Mouse (Mus musculus) small intestine, adult 2 months (tissue): ENCODE results near the gene Ppm1l. TPM values are rescaled to one million over a fixed set of nuclear protein-coding genes. Genes with fewer than 3 reads are reported as not detected.

Source experiments
- H3K27ac ChIP-seq: fragments of 200-500 bp; 2 replicates; pipeline ENCODE4 v1.5.1; 2012; ENCODE audit warnings: low read depth, low read length, control low read depth, inconsistent platforms; ENCODE audit not compliant: insufficient read depth
- H3K27me3 ChIP-seq: fragments of 200-500 bp; 2 replicates; pipeline ENCODE4 v1.6.1; 2012; ENCODE audit warnings: mild to moderate bottlenecking, moderate library complexity, low read length, inconsistent platforms; ENCODE audit not compliant: control insufficient read depth, insufficient read depth
- H3K36me3 ChIP-seq: fragments of 200-500 bp; 2 replicates; pipeline ENCODE4 v1.6.1; 2012; ENCODE audit warnings: mild to moderate bottlenecking, low read length, control low read depth, inconsistent platforms; ENCODE audit not compliant: control insufficient read depth, insufficient read depth
- H3K4me1 ChIP-seq: fragments of 200-500 bp; 2 replicates; pipeline ENCODE4 v1.6.1; 2012; ENCODE audit warnings: low read length, inconsistent platforms, mixed read lengths; ENCODE audit not compliant: control insufficient read depth, insufficient read depth, insufficient read length
- H3K4me3 ChIP-seq: fragments of 200-500 bp; 2 replicates; pipeline ENCODE4 v1.5.1; 2012; ENCODE audit warnings: low read depth, mild to moderate bottlenecking, control low read depth, inconsistent platforms, low read length, moderate library complexity
- CTCF ChIP-seq: fragments of 200-500 bp; IDR thresholded peaks from 2 replicates; pipeline ENCODE4 v1.5.1; 2012; ENCODE audit warnings: low read depth, mild to moderate bottlenecking, control low read depth, inconsistent platforms, low read length, moderate library complexity, mixed read lengths; ENCODE audit not compliant: insufficient replicate concordance, insufficient read length; ENCODE audit errors: extremely low read depth
- POLR2A ChIP-seq: fragments of 200-500 bp; IDR thresholded peaks from 2 replicates; pipeline ENCODE4 v1.6.1; 2012; ENCODE audit warnings: low read depth, mild to moderate bottlenecking, control low read depth, inconsistent platforms, low read length, moderate library complexity
- WGBS: fragments of 180-500 bp; shearing (Covaris S2); methylation state at CpG from one replicate; pipeline ENCODE4 v1.1.7; 2018; 5-methylcytosine and 5-hydroxymethylcytosine counted together
- polyA plus RNA-seq: library from polyadenylated mRNA; depleted of rRNA; stranded (reverse); fragments of >200 nt; gene quantifications from 2 replicates; pipeline ENCODE4 v1.2.3, GENCODE M21; 2012

The Ppm1l gene
- polyA plus RNA-seq, 1 experiment = 1.1 TPM

- H3K4me1 ChIP-seq = no peaks in the 10 kb centered on the region
- H3K36me3 ChIP-seq = no peaks in the 10 kb centered on the region
- 57% methylated on average over 7 of the region's 7 CpGs for WGBS
- H3K4me3 ChIP-seq = no peak overlapping the region
- no peak for TF ChIP-seq POLR2A
- no peak for TF ChIP-seq CTCF
- H3K27me3 ChIP-seq = no peaks in the 10 kb centered on the region
- no peak overlapping the region for H3K27ac ChIP-seq
Measured at GRCm38 (mm10) chr3:69283085-69283847, 33.4 kb upstream of the Ppm1l start.

DNA sequence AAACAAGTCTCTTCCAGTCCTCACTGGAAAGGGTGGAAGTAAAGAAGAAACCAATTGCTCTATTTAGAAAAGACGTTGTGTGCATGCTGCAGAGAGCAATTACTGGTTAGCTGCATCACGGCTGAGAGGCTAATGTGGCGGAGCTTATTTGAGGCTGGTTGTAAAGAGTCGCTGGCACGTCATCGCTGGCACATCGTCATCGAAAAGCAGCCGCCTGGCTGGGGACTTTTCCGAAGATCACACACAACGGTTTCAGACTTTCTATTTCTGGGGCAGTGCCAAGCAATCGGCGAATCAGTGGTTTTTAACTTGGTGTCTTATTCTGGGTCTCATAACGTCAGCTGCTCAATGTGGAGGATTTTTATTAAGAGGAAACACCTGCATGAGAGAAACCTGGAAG, 26.8 kb upstream of the Ppm1l start:
- H3K27ac ChIP-seq = no peak overlapping the region
- no peaks in the 10 kb centered on the region; the same call in 1 of the 2 replicates for H3K4me1 ChIP-seq
- H3K4me3 ChIP-seq = no peak overlapping the region
- 41% methylated on average over 14 of the region's 14 CpGs for WGBS
- TF ChIP-seq CTCF = no peak
- TF ChIP-seq POLR2A = no peak
- no peaks in the 10 kb centered on the region for H3K36me3 ChIP-seq
- H3K27me3 ChIP-seq = no peaks in the 10 kb centered on the region

- Histone ChIP-seq H3K27ac (no peak overlapping the region), H3K4me3 (no peak overlapping the region), H3K27me3 (no peaks in the 10 kb centered on the region), H3K4me1 (no peaks in the 10 kb centered on the region; the same call in 1 of the 2 replicates), H3K36me3 (no peaks in the 10 kb centered on the region)
- TF ChIP-seq CTCF (no peak), POLR2A (no peak)
- 21% methylated on average over 7 of the region's 7 CpGs for WGBS
Measured at GRCm38 (mm10) chr3:69290294-69290693, 26.4 kb upstream of the Ppm1l start.

GRCm38 (mm10) chr3:69290844-69291243, 25.8 kb upstream of the Ppm1l start:
- no peak for TF ChIP-seq CTCF
- no peak for TF ChIP-seq POLR2A
- H3K27ac ChIP-seq = no peak overlapping the region
- no peak overlapping the region for H3K4me3 ChIP-seq
- no peaks in the 10 kb centered on the region; the same call in 1 of the 2 replicates for H3K4me1 ChIP-seq
- H3K27me3 ChIP-seq = no peaks in the 10 kb centered on the region
- no peaks in the 10 kb centered on the region for H3K36me3 ChIP-seq
- WGBS = 81% methylated on average over 3 of the region's 3 CpGs

DNA sequence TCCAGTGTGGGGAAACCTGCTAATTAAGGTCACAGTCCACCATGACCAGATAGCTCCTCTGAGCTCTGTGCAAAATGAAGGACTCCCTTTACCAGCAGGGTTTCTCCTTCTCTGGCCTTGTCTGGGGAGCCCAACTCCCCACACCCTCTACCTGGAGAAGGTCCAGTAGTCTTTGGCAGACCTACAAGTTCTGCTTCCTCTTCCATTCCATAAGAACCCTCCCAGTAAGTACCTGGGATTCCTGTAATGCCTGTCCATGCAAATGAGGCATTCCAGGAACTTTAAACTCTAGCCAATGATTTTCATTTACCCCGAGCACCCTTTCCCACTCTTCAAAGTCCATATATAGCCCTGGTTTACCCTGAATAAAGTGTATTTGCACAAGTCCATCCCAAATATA, 24.0 kb upstream of the Ppm1l start:
- no peak overlapping the region for H3K4me3 ChIP-seq
- no peaks in the 10 kb centered on the region; the same call in 1 of the 2 replicates for H3K4me1 ChIP-seq
- WGBS = 23% methylated on average over 1 of the region's 1 CpGs
- no peak overlapping the region for H3K27ac ChIP-seq
- H3K27me3 ChIP-seq = no peaks in the 10 kb centered on the region
- no peak for TF ChIP-seq POLR2A
- no peak for TF ChIP-seq CTCF
- no peaks in the 10 kb centered on the region for H3K36me3 ChIP-seq

DNA sequence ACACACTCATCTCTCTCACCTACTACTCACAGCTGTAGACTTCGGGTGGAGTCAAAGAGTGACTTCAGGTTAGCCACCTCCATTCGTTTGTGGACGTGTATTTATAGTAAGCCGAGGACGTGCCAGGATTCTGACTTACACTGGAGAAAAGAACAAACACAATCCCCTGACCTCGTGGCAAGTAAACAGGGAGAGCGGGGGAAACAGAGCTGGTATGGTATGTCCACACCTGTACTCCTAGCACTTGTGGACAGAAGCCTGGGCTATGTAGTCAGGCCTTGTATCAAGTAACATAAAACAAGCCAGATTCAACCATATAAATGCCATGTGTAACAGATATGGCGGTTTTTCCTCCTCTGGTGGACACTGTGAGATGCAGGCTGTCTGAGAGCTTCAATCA, 20.4 kb upstream of the Ppm1l start:
- TF ChIP-seq POLR2A = no peak
- no peak for TF ChIP-seq CTCF
- no peaks in the 10 kb centered on the region for H3K4me1 ChIP-seq
- no peaks in the 10 kb centered on the region for H3K27me3 ChIP-seq
- no peak overlapping the region for H3K27ac ChIP-seq
- 67% methylated on average over 8 of the region's 8 CpGs for WGBS
- no peak overlapping the region for H3K4me3 ChIP-seq
- no peaks in the 10 kb centered on the region for H3K36me3 ChIP-seq

DNA sequence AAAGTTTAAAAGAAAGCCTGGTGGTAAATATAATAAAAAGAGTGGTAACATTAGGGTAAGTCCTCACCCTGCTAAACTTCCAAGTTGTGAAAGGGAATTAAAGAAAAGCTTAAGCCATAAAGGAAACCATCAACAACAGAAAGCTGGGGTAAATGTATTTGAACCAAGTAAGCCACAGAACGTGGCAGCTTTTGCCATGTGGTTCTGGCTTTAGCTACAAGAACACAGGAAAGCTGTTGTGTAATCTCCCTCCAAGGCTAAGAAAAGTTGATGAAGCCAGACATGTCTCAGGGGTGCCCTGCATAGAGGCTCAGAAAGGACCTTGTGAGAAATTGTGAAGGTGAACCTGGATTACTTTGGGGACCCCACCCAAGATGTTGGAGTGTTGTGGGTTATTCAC, 16.5 kb upstream of the Ppm1l start:
- WGBS = 86% methylated on average over 1 of the region's 1 CpGs
- no peak for TF ChIP-seq CTCF
- no peak for TF ChIP-seq POLR2A

More for the DNA sequence above, 16.5 kb upstream of the Ppm1l start:
- Histone ChIP-seq H3K27ac (no peak overlapping the region), H3K4me3 (no peak overlapping the region), H3K4me1 (no peaks in the 10 kb centered on the region), H3K27me3 (no peaks in the 10 kb centered on the region), H3K36me3 (no peaks in the 10 kb centered on the region)
